Mouse (Mus musculus) olfactory bulb, adult 2 months (tissue): ENCODE data around the gene Atp13a2.

ENCODE experiments used
- CTCF ChIP-seq: fragments of 200-500 bp; IDR thresholded peaks from 2 replicates; pipeline ENCODE4 v1.5.1; 2012; ENCODE audit warnings: low read depth, mild to moderate bottlenecking, low read length, moderate library complexity; ENCODE audit not compliant: insufficient read depth
- POLR2A ChIP-seq: fragments of 200-500 bp; IDR thresholded peaks from 2 replicates; pipeline ENCODE4 v1.6.1; 2012; ENCODE audit warnings: mild to moderate bottlenecking, low read depth, low read length, moderate library complexity; ENCODE audit not compliant: insufficient read depth

DNA sequence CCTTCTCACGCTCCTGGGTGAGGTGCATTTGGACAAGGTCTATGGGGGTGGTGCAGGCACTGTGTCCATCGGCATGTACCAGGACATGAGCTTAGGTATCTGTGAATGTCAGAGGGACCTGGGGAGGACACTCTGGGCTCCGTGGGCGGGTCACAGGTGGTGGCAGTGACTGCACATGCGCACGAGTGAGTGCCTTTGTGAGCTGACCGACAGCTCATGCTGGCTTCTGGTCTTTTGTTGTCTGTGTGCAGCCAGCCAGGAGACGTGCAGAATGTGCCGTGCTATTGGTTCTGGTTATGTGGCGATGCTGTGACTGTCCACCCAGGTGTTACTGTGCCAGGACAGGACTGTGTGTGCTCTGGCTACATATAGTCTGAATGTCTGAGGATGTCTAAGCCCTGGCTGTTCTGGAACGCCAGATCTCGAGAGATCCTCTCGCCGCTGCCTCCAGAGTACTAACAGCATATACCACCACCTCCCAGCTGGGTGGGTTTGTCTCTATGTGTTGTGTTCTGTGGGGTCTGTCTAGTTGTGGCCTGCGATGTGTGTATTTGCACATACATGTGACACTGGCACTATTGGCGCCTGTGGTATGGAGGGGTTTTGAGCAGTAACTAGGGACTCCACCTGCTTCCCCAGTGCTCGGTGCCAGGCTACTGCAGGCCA, 62.3 kb downstream of the Atp13a2 start:
- TF ChIP-seq CTCF (no peak), POLR2A (no peak)
